Comparison of ENCODE assay signal across 9 mouse cellular contexts in genomic region chr14:54640121-54640520, GRCm38 (mm10). TPM values are rescaled to one million over a fixed set of nuclear protein-coding genes. Genes with fewer than 3 reads are reported as not detected.
DNase-seq lines count a peak whose midpoint lies in the region; ATAC-seq and TF ChIP-seq lines count a peak whose summit lies in the region.
"Had no signal": no experiment of that assay in that cellular context is flagged by ENCODE, and none has a peak within 500 bp of the region (broad histone marks: within the 10 kb centered on the region; RNA-seq: fewer than 3 reads in every experiment).

No protein-coding gene starts in this region.

- peaks cover 67% of the 10 kb centered on the region for H3K36me3 ChIP-seq in lung, embryonic 14.5 days (ENCODE audit: insufficient read depth)
- H3K36me3 ChIP-seq in forebrain, embryonic 16.5 days (ENCODE audit: control insufficient read depth, insufficient read depth), result peaks cover 36% of the 10 kb centered on the region
- peaks cover 27% of the 10 kb centered on the region for H3K36me3 ChIP-seq in limb, embryonic 11.5 days (ENCODE audit: control insufficient read depth, insufficient read depth, low read length)
- H3K36me3 ChIP-seq in neural tube, embryonic 13.5 days, result peaks cover 69% of the 10 kb centered on the region

- H3K9ac ChIP-seq in lung, embryonic 14.5 days, result peak overlapping the region; percentile 44
- peak overlapping the region; percentile 46 for H3K9ac ChIP-seq in forebrain, embryonic 16.5 days (replicated peaks; ENCODE audit: low read depth, low read length)
- peak overlapping the region; percentile 94 for H3K9ac ChIP-seq in limb, embryonic 11.5 days (ENCODE audit: low read length)
- H3K9ac ChIP-seq in neural tube, embryonic 13.5 days, result peak overlapping the region; percentile 83

- H3K4me1 ChIP-seq in lung, embryonic 14.5 days (ENCODE audit: insufficient read depth), result peaks cover 5% of the 10 kb centered on the region
- peaks cover 26% of the 10 kb centered on the region for H3K4me1 ChIP-seq in forebrain, embryonic 16.5 days (replicated peaks; ENCODE audit: control insufficient read depth, insufficient read depth, low read length)
- peaks cover 14% of the 10 kb centered on the region for H3K4me1 ChIP-seq in limb, embryonic 11.5 days (ENCODE audit: control insufficient read depth, insufficient read depth, low read length)
- peaks cover 34% of the 10 kb centered on the region for H3K4me1 ChIP-seq in neural tube, embryonic 13.5 days (replicated peaks)

- ATAC-seq in lung, embryonic 14.5 days (ENCODE audit: insufficient read depth), result no peak
- ATAC-seq in forebrain, embryonic 16.5 days, result no peak
- ATAC-seq in limb, embryonic 11.5 days (ENCODE audit: insufficient number of reproducible peaks, low FRiP score, low TSS enrichment, low read depth), result no peak
- ATAC-seq in neural tube, embryonic 13.5 days (ENCODE audit: low read depth), result no peak
- no peak for ATAC-seq in erythroblast, adult 5-6 weeks (replicated peaks; ENCODE audit: low FRiP score, poor library complexity, severe bottlenecking)

- WGBS in lung, embryonic 14.5 days, result 21% methylated on average over 4 of the region's 4 CpGs
- 13% methylated on average over 4 of the region's 4 CpGs for WGBS in forebrain, embryonic 16.5 days
- 7% methylated on average over 4 of the region's 4 CpGs for WGBS in limb, embryonic 11.5 days
- WGBS in neural tube, embryonic 13.5 days, result 14% methylated on average over 4 of the region's 4 CpGs

- TF ChIP-seq CTCF in lung, embryonic 14.5 days (IDR thresholded peaks at IDR 0.05; ENCODE audit: low read depth), result no peak

- H3K4me2 ChIP-seq in lung, embryonic 14.5 days, result peak overlapping the region; percentile 100
- H3K4me2 ChIP-seq in forebrain, embryonic 16.5 days (ENCODE audit: low read length), result peak overlapping the region; percentile 94
- H3K4me2 ChIP-seq in limb, embryonic 11.5 days (ENCODE audit: low read depth, severe bottlenecking), result peak overlapping the region; percentile 89
- peak overlapping the region; percentile 74 for H3K4me2 ChIP-seq in neural tube, embryonic 13.5 days

- no peaks in the 10 kb centered on the region for H3K27me3 ChIP-seq in lung, embryonic 14.5 days (ENCODE audit: insufficient read depth, low read length)
- H3K27me3 ChIP-seq in forebrain, embryonic 16.5 days (replicated peaks; ENCODE audit: control insufficient read depth, insufficient read depth, low read length), result no peaks in the 10 kb centered on the region
- no peaks in the 10 kb centered on the region for H3K27me3 ChIP-seq in limb, embryonic 11.5 days (ENCODE audit: control insufficient read depth, insufficient read depth, low read length)
- no peaks in the 10 kb centered on the region for H3K27me3 ChIP-seq in neural tube, embryonic 13.5 days

- peak overlapping the region; percentile 73; the same call in 1 of the 2 replicates for H3K4me3 ChIP-seq in lung, embryonic 14.5 days (ENCODE audit: low read depth, low read length)
- H3K4me3 ChIP-seq in forebrain, embryonic 16.5 days (replicated peaks; ENCODE audit: low read length), result peak overlapping the region; percentile 85
- H3K4me3 ChIP-seq in limb, embryonic 11.5 days (ENCODE audit: low read depth, low read length), result peak overlapping the region; percentile 82
- H3K4me3 ChIP-seq in neural tube, embryonic 13.5 days, result peak overlapping the region; percentile 58

- H3K9me3 ChIP-seq in lung, embryonic 14.5 days (ENCODE audit: low read depth, low read length), result no peaks in the 10 kb centered on the region
- no peaks in the 10 kb centered on the region for H3K9me3 ChIP-seq in forebrain, embryonic 16.5 days (ENCODE audit: control insufficient read depth, low read length)
- no peaks in the 10 kb centered on the region for H3K9me3 ChIP-seq in limb, embryonic 11.5 days (ENCODE audit: control insufficient read depth, low read length)
- no peaks in the 10 kb centered on the region for H3K9me3 ChIP-seq in neural tube, embryonic 13.5 days

- H3K27ac ChIP-seq in lung, embryonic 14.5 days (ENCODE audit: low read depth), result no peak overlapping the region
- no peak overlapping the region for H3K27ac ChIP-seq in forebrain, embryonic 16.5 days (ENCODE audit: low read length)
- H3K27ac ChIP-seq in limb, embryonic 11.5 days (replicated peaks; ENCODE audit: low read depth, low read length), result no peak overlapping the region
- H3K27ac ChIP-seq in neural tube, embryonic 13.5 days (replicated peaks), result no peak overlapping the region; the same call in 1 of the 2 replicates

- no peak for DNase-seq in lung, embryonic 14.5 days
- DNase-seq in lung, adult 18-20 months, result no peak
- no peak for DNase-seq in limb, embryonic 11.5 days (ENCODE audit: low spot score)
- no peak for DNase-seq in left cerebral cortex, adult 11 months (ENCODE audit: low spot score)
- DNase-seq in layer of hippocampus, adult 18-20 months (ENCODE audit: low spot score in 2 of 2), result no peak
- DNase-seq: lung, postnatal 4 days had no signal

RNA-seq across cellular contexts. Expression of gene Gm17606, which starts 0.6 kb away (rescaled TPM):
- not detected in 2 replicates for polyA plus RNA-seq in lung, embryonic 14.5 days (2014; fragmentation: Nextera tagmentation; extraction: Ambion mirVana)
- polyA plus RNA-seq in forebrain, embryonic 16.5 days (2015; fragmentation: Nextera tagmentation; extraction: Ambion mirVana), result 1.4 TPM in 1 of 2 replicates, not detected in the other
- polyA plus RNA-seq in limb, embryonic 11.5 days (2014; fragmentation: Nextera tagmentation; extraction: Ambion mirVana), result not detected in 2 replicates
- not detected in 2 replicates for polyA plus RNA-seq in neural tube, embryonic 13.5 days (2015; fragmentation: Nextera tagmentation; extraction: Ambion mirVana)
- total RNA-seq in erythroblast, adult 5-6 weeks (2015; ENCODE audit: low replicate concordance), result not detected in 2 replicates
- total RNA-seq in erythroblast, adult 5-6 weeks (2017; ENCODE audit: low replicate concordance), result not detected in 2 replicates
- not detected for total RNA-seq in layer of hippocampus, adult 18-20 months (2021)

RNA-seq across cellular contexts. Expression of gene Cdh24, which starts 1.0 kb away (rescaled TPM):
- 5.2 and 5.4 TPM in 2 replicates for polyA plus RNA-seq in lung, embryonic 14.5 days (2014; fragmentation: Nextera tagmentation; extraction: Ambion mirVana)
- 5.1 and 8.1 TPM in 2 replicates for polyA plus RNA-seq in forebrain, embryonic 16.5 days (2015; fragmentation: Nextera tagmentation; extraction: Ambion mirVana)
- polyA plus RNA-seq in limb, embryonic 11.5 days (2014; fragmentation: Nextera tagmentation; extraction: Ambion mirVana), result 8.6 and 10.2 TPM in 2 replicates
- 9.1 and 9.2 TPM in 2 replicates for polyA plus RNA-seq in neural tube, embryonic 13.5 days (2015; fragmentation: Nextera tagmentation; extraction: Ambion mirVana)
- total RNA-seq in erythroblast, adult 5-6 weeks (2015; ENCODE audit: low replicate concordance), result 1.3 and 1.5 TPM in 2 replicates
- 2.4 and 5.0 TPM in 2 replicates for total RNA-seq in erythroblast, adult 5-6 weeks (2017; ENCODE audit: low replicate concordance)
- total RNA-seq in layer of hippocampus, adult 18-20 months (2021), result 10 to 100 TPM; 20.4 to 22.3 TPM

RNA-seq across cellular contexts. Expression of gene Psmb11, which starts 18.9 kb away (rescaled TPM):
- not detected in 2 replicates for polyA plus RNA-seq in lung, embryonic 14.5 days (2014; fragmentation: Nextera tagmentation; extraction: Ambion mirVana)
- not detected in 2 replicates for polyA plus RNA-seq in forebrain, embryonic 16.5 days (2015; fragmentation: Nextera tagmentation; extraction: Ambion mirVana)
- 0.20 TPM in 1 of 2 replicates, not detected in the other for polyA plus RNA-seq in limb, embryonic 11.5 days (2014; fragmentation: Nextera tagmentation; extraction: Ambion mirVana)
- polyA plus RNA-seq in neural tube, embryonic 13.5 days (2015; fragmentation: Nextera tagmentation; extraction: Ambion mirVana), result 0.07 TPM in 1 of 2 replicates, not detected in the other
- total RNA-seq in erythroblast, adult 5-6 weeks (2015; ENCODE audit: low replicate concordance), result not detected in 2 replicates
- 0.26 TPM in 1 of 2 replicates, not detected in the other for total RNA-seq in erythroblast, adult 5-6 weeks (2017; ENCODE audit: low replicate concordance)
- total RNA-seq in layer of hippocampus, adult 18-20 months (2021), result under 1 TPM; 0.25 to 0.54 TPM

RNA-seq across cellular contexts. Expression of gene Psmb5, which starts 22.3 kb away (rescaled TPM):
- 374 and 393 TPM in 2 replicates for polyA plus RNA-seq in lung, embryonic 14.5 days (2014; fragmentation: Nextera tagmentation; extraction: Ambion mirVana)
- 399 and 428 TPM in 2 replicates for polyA plus RNA-seq in forebrain, embryonic 16.5 days (2015; fragmentation: Nextera tagmentation; extraction: Ambion mirVana)
- 474 and 488 TPM in 2 replicates for polyA plus RNA-seq in limb, embryonic 11.5 days (2014; fragmentation: Nextera tagmentation; extraction: Ambion mirVana)
- polyA plus RNA-seq in neural tube, embryonic 13.5 days (2015; fragmentation: Nextera tagmentation; extraction: Ambion mirVana), result 466 and 501 TPM in 2 replicates
- total RNA-seq in erythroblast, adult 5-6 weeks (2015; ENCODE audit: low replicate concordance), result 47.7 and 51.0 TPM in 2 replicates
- total RNA-seq in erythroblast, adult 5-6 weeks (2017; ENCODE audit: low replicate concordance), result 12.9 and 18.1 TPM in 2 replicates
- total RNA-seq in layer of hippocampus, adult 18-20 months (2021), result 100 to 1,000 TPM; 209 to 210 TPM

RNA-seq across cellular contexts. Expression of gene 4931414P19Rik, which starts 34.3 kb away (rescaled TPM):
- polyA plus RNA-seq in lung, embryonic 14.5 days (2014; fragmentation: Nextera tagmentation; extraction: Ambion mirVana), result 8.3 and 9.4 TPM in 2 replicates
- polyA plus RNA-seq in forebrain, embryonic 16.5 days (2015; fragmentation: Nextera tagmentation; extraction: Ambion mirVana), result 6.9 and 8.3 TPM in 2 replicates
- 6.8 and 7.8 TPM in 2 replicates for polyA plus RNA-seq in limb, embryonic 11.5 days (2014; fragmentation: Nextera tagmentation; extraction: Ambion mirVana)
- 7.6 and 8.3 TPM in 2 replicates for polyA plus RNA-seq in neural tube, embryonic 13.5 days (2015; fragmentation: Nextera tagmentation; extraction: Ambion mirVana)
- total RNA-seq in erythroblast, adult 5-6 weeks (2015; ENCODE audit: low replicate concordance), result 1.3 and 4.4 TPM in 2 replicates
- 1.0 and 1.4 TPM in 2 replicates for total RNA-seq in erythroblast, adult 5-6 weeks (2017; ENCODE audit: low replicate concordance)
- 1 to 10 TPM; 5.6 TPM for total RNA-seq in layer of hippocampus, adult 18-20 months (2021)

Comparison
In these comparisons a context has a peak if more than half of its experiments do, and no peak if none do; other contexts are left out.
1. H3K9ac ChIP-seq: peak in every context shown above with its lines; median percentile 94 in limb, embryonic 11.5 days; 83 in neural tube, embryonic 13.5 days; 46 in forebrain, embryonic 16.5 days; 44 in lung, embryonic 14.5 days.